ENCODE assay signal across 8 mouse cellular contexts in genomic region chr2:102450248-102450760, GRCm38 (mm10). TPM values are rescaled to one million over a fixed set of nuclear protein-coding genes. Genes with fewer than 3 reads are reported as not detected.
DNase-seq lines count a peak whose midpoint lies in the region; ATAC-seq and TF ChIP-seq lines count a peak whose summit lies in the region.

No protein-coding gene starts in this region.

- peak overlapping the region; percentile 92 for H3K4me2 ChIP-seq in forebrain, embryonic 13.5 days
- peak overlapping the region; percentile 99 for H3K4me2 ChIP-seq in heart, embryonic 15.5 days
- peak overlapping the region; percentile 65 for H3K4me2 ChIP-seq in liver, embryonic 14.5 days (ENCODE audit: low read depth)
- H3K4me2 ChIP-seq in neural tube, embryonic 11.5 days (ENCODE audit: low read depth): peak overlapping the region; percentile 96

- no peaks in the 10 kb centered on the region for H3K36me3 ChIP-seq in E14TG2a.4 (ENCODE audit: insufficient read depth, low read length)
- peaks cover 14% of the 10 kb centered on the region for H3K36me3 ChIP-seq in forebrain, embryonic 13.5 days (ENCODE audit: poor library complexity, severe bottlenecking)
- H3K36me3 ChIP-seq in heart, embryonic 15.5 days: no peaks in the 10 kb centered on the region
- no peaks in the 10 kb centered on the region for H3K36me3 ChIP-seq in liver, embryonic 14.5 days (replicated peaks; ENCODE audit: control insufficient read depth, insufficient read depth, low read depth)
- no peaks in the 10 kb centered on the region for H3K36me3 ChIP-seq in neural tube, embryonic 11.5 days (ENCODE audit: control insufficient read depth, insufficient read depth, low read length)

- TF ChIP-seq CTCF in E14TG2a.4 (conservative IDR thresholded peaks at IDR 0.05; ENCODE audit: low read length): no peak
- no peak for TF ChIP-seq CTCF in liver, embryonic 14.5 days (IDR thresholded peaks at IDR 0.05; ENCODE audit: low read depth)

- H3K9ac ChIP-seq in forebrain, embryonic 13.5 days: peak overlapping the region; percentile 99
- peak overlapping the region; percentile 59 for H3K9ac ChIP-seq in heart, embryonic 15.5 days
- H3K9ac ChIP-seq in liver, embryonic 14.5 days (replicated peaks): no peak overlapping the region
- H3K9ac ChIP-seq in neural tube, embryonic 11.5 days (ENCODE audit: low read length): peak overlapping the region; percentile 95

- ATAC-seq in cerebellum, adult (ENCODE audit: insufficient number of reproducible peaks, low FRiP score, low TSS enrichment): peak; percentile 69
- ATAC-seq in forebrain, embryonic 13.5 days: peak; percentile 14
- peak; percentile 1; the same call in 1 of the 2 replicates for ATAC-seq in heart, embryonic 15.5 days (replicated peaks; ENCODE audit: insufficient number of reproducible peaks, insufficient read depth, low FRiP score, low read depth)
- ATAC-seq in liver, embryonic 14.5 days (ENCODE audit: insufficient read depth): no peak
- ATAC-seq in neural tube, embryonic 11.5 days (ENCODE audit: insufficient read depth, low FRiP score, low TSS enrichment): peak; percentile 11

- no peak for TF ChIP-seq EP300 in liver, embryonic 14.5 days (IDR thresholded peaks at IDR 0.05; ENCODE audit: low read depth)

- peak; percentile 79 for DNase-seq in kidney, postnatal 10 days
- no peak for DNase-seq in liver, embryonic 14.5 days (ENCODE audit: low read depth in 3 of 3, low spot score in 3 of 3)
- DNase-seq in neural tube, embryonic 11.5 days (ENCODE audit: low spot score): peak; percentile 74
- DNase-seq in testis, postnatal 10 days (ENCODE audit: low spot score): peak; percentile 70

- H3K4me1 ChIP-seq in E14TG2a.4 (replicated peaks; ENCODE audit: low read depth, low read length): peaks cover 25% of the 10 kb centered on the region
- H3K4me1 ChIP-seq in forebrain, embryonic 13.5 days: peaks cover 34% of the 10 kb centered on the region
- H3K4me1 ChIP-seq in heart, embryonic 15.5 days (replicated peaks): peaks cover 24% of the 10 kb centered on the region
- no peaks in the 10 kb centered on the region; a peak in 1 of 4 replicates for H3K4me1 ChIP-seq in liver, embryonic 14.5 days (replicated peaks; ENCODE audit: control insufficient read depth in 2 of 2, insufficient read depth in 2 of 2, low read length in 1 of 2)
- H3K4me1 ChIP-seq in neural tube, embryonic 11.5 days (ENCODE audit: control insufficient read depth, insufficient read depth, low read length): peaks cover 12% of the 10 kb centered on the region; the same call in 1 of the 2 replicates

- no peaks in the 10 kb centered on the region for H3K9me3 ChIP-seq in E14TG2a.4 (ENCODE audit: low read length)
- H3K9me3 ChIP-seq in forebrain, embryonic 13.5 days (replicated peaks): no peaks in the 10 kb centered on the region
- no peaks in the 10 kb centered on the region for H3K9me3 ChIP-seq in heart, embryonic 15.5 days (replicated peaks)
- H3K9me3 ChIP-seq in liver, embryonic 14.5 days (ENCODE audit: control insufficient read depth, low read length): no peaks in the 10 kb centered on the region
- no peaks in the 10 kb centered on the region for H3K9me3 ChIP-seq in neural tube, embryonic 11.5 days (ENCODE audit: control insufficient read depth, low read length)

- H3K4me3 ChIP-seq in E14TG2a.4 (replicated peaks; ENCODE audit: low read length): peak overlapping the region; percentile 89
- peak overlapping the region; percentile 90 for H3K4me3 ChIP-seq in forebrain, embryonic 13.5 days
- H3K4me3 ChIP-seq in heart, embryonic 15.5 days: peak overlapping the region; percentile 60
- H3K4me3 ChIP-seq in liver, embryonic 14.5 days (ENCODE audit: insufficient read depth in 1 of 2, low read depth in 2 of 2, low read length in 2 of 2): peak overlapping the region; percentile 43 to 53; a peak in 3 of 4 replicates
- peak overlapping the region; percentile 84 for H3K4me3 ChIP-seq in neural tube, embryonic 11.5 days (ENCODE audit: low read depth, low read length)

- peaks cover 52% of the 10 kb centered on the region for H3K27me3 ChIP-seq in E14TG2a.4 (ENCODE audit: insufficient read depth, low read length)
- no peaks in the 10 kb centered on the region for H3K27me3 ChIP-seq in forebrain, embryonic 13.5 days
- H3K27me3 ChIP-seq in heart, embryonic 15.5 days: peaks cover 26% of the 10 kb centered on the region; the same call in 1 of the 2 replicates
- H3K27me3 ChIP-seq in liver, embryonic 14.5 days (ENCODE audit: control insufficient read depth, insufficient read depth, low read length): peaks cover 34% of the 10 kb centered on the region
- H3K27me3 ChIP-seq in neural tube, embryonic 11.5 days (ENCODE audit: control insufficient read depth, insufficient read depth, low read length): no peaks in the 10 kb centered on the region

- WGBS in forebrain, embryonic 13.5 days: under 1% methylated on average over 43 of the region's 43 CpGs
- under 1% methylated on average over 43 of the region's 43 CpGs for WGBS in heart, embryonic 15.5 days
- WGBS in liver, embryonic 14.5 days (ENCODE audit: insufficient replicate concordance): under 1% methylated on average over 43 of the region's 43 CpGs
- WGBS in neural tube, embryonic 11.5 days: under 1% methylated on average over 43 of the region's 43 CpGs

- peak overlapping the region; percentile 96 for H3K27ac ChIP-seq in forebrain, embryonic 13.5 days
- H3K27ac ChIP-seq in heart, embryonic 15.5 days: no peak overlapping the region
- H3K27ac ChIP-seq in liver, embryonic 14.5 days: no peak overlapping the region
- peak overlapping the region; percentile 95 for H3K27ac ChIP-seq in neural tube, embryonic 11.5 days (ENCODE audit: low read depth, low read length)

RNA-seq across cellular contexts. Expression of gene Fjx1, which starts 2.0 kb away (rescaled TPM):
- 24.2 and 25.5 TPM in 2 replicates for polyA plus RNA-seq in forebrain, embryonic 13.5 days (2015; fragmentation: Nextera tagmentation; extraction: Ambion mirVana)
- 1.9 and 3.3 TPM in 2 replicates for polyA plus RNA-seq in heart, embryonic 15.5 days (2015; fragmentation: Nextera tagmentation; extraction: Ambion mirVana)
- 0.38 and 0.50 TPM in 2 replicates for polyA plus RNA-seq in liver, embryonic 14.5 days (2012; rRNA removed)
- polyA plus RNA-seq in liver, embryonic 14.5 days (2014; fragmentation: Nextera tagmentation; extraction: Ambion mirVana): 0.35 and 0.39 TPM in 2 replicates
- 22.3 and 22.5 TPM in 2 replicates for polyA plus RNA-seq in neural tube, embryonic 11.5 days (2014; fragmentation: Nextera tagmentation; extraction: Ambion mirVana)

RNA-seq across cellular contexts. Expression of gene Trim44, which starts 42.7 kb away (rescaled TPM):
- 32.5 and 36.5 TPM in 2 replicates for polyA plus RNA-seq in forebrain, embryonic 13.5 days (2015; fragmentation: Nextera tagmentation; extraction: Ambion mirVana)
- 22.5 and 25.2 TPM in 2 replicates for polyA plus RNA-seq in heart, embryonic 15.5 days (2015; fragmentation: Nextera tagmentation; extraction: Ambion mirVana)
- 7.7 and 11.3 TPM in 2 replicates for polyA plus RNA-seq in liver, embryonic 14.5 days (2012; rRNA removed)
- 4.8 and 5.4 TPM in 2 replicates for polyA plus RNA-seq in liver, embryonic 14.5 days (2014; fragmentation: Nextera tagmentation; extraction: Ambion mirVana)
- 48.4 and 52.2 TPM in 2 replicates for polyA plus RNA-seq in neural tube, embryonic 11.5 days (2014; fragmentation: Nextera tagmentation; extraction: Ambion mirVana)

Comparison
In these comparisons a context has a peak if more than half of its experiments do, and no peak if none do; other contexts are left out.
1. H3K27ac ChIP-seq: peak in forebrain, embryonic 13.5 days (single experiment) and neural tube, embryonic 11.5 days (single experiment); none in heart, embryonic 15.5 days (single experiment) and liver, embryonic 14.5 days (single experiment).
2. DNase-seq: peak in kidney, postnatal 10 days (single experiment), neural tube, embryonic 11.5 days (single experiment) and testis, postnatal 10 days (single experiment); none in liver, embryonic 14.5 days (0 of 3).
3. Peak in every context shown above with its lines, with median percentiles within 50 percentile points of each other: H3K4me3 ChIP-seq and H3K4me2 ChIP-seq.